Mouse (Mus musculus): ENCODE results near the gene Eml6.

- TF ChIP-seq CTCF (IDR thresholded peaks at IDR 0.05; ENCODE audit: low read depth) (no peak), EP300 (IDR thresholded peaks at IDR 0.05; ENCODE audit: low read depth) (no peak)
Measured at GRCm38 (mm10) chr11:29694754-29695153, 331.1 kb downstream of the Eml6 start.
